30 mouse cellular contexts compared by ENCODE assay signal in the genomic region with DNA sequence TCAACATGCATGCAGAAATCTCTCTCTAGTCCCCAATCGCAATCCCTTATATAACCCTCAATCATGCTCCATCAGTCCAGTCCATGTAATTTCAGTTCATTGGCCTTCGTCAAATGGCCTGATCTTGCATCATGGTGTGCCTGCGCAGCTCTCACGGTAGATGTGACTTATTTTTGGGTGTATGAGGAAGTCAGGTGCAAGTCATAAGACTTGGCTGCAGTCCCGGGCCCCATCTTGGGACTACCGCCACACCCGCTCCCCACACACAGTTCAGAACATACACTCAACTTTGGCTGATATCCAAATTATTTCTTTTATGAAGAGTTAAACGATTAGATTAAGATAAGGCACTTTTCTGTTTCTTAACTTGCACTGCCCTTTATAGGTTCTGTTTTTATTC.
"Had no signal": no experiment of that assay in that cellular context is flagged by ENCODE, and none has a peak within 500 bp of the region (broad histone marks: within the 10 kb centered on the region; RNA-seq: fewer than 3 reads in every experiment).

No protein-coding gene starts in this region.

- H3K4me1 ChIP-seq: heart, embryonic 12.5 days; heart, embryonic 15.5 days; hindbrain, embryonic 10.5 days; hindbrain, embryonic 12.5 days; hindbrain, embryonic 13.5 days; hindbrain, embryonic 15.5 days; intestine, embryonic 15.5 days; kidney, embryonic 15.5 days had no signal

- H3K9me3 ChIP-seq: heart, embryonic 12.5 days; heart, embryonic 15.5 days; hindbrain, embryonic 10.5 days; hindbrain, embryonic 12.5 days; hindbrain, embryonic 13.5 days; hindbrain, embryonic 15.5 days; intestine, embryonic 15.5 days; kidney, embryonic 15.5 days had no signal

- H3K27me3 ChIP-seq: heart, embryonic 12.5 days; heart, embryonic 13.5 days; heart, embryonic 15.5 days; hindbrain, embryonic 12.5 days; hindbrain, embryonic 13.5 days; hindbrain, embryonic 15.5 days; intestine, embryonic 15.5 days; kidney, embryonic 15.5 days had no signal

- DNase-seq: heart, postnatal 10 days; heart, postnatal 14 days; heart, postnatal 36 days; heart, postnatal 4 days; kidney, adult 11 months; kidney, adult 18-20 months; kidney, adult 2 months; kidney, adult 8-10 months; kidney, adult 9 months; kidney, postnatal 10 days; kidney, postnatal 14 days; kidney, postnatal 25 days; kidney, postnatal 36 days; kidney, postnatal 4 days; layer of hippocampus, adult 9-11 months; layer of hippocampus, postnatal 36 days had no signal

- H3K27ac ChIP-seq: heart, embryonic 13.5 days; heart, embryonic 15.5 days; hindbrain, embryonic 10.5 days; hindbrain, embryonic 12.5 days; hindbrain, embryonic 13.5 days; hindbrain, embryonic 14.5 days; hindbrain, embryonic 15.5 days; hindbrain, postnatal 0 days; intestine, embryonic 15.5 days; kidney, embryonic 15.5 days; kidney, postnatal 0 days; layer of hippocampus, adult 2 months; left cerebral cortex, adult 2 months had no signal

- H3K9ac ChIP-seq: heart, embryonic 12.5 days; heart, embryonic 13.5 days; heart, embryonic 15.5 days; hindbrain, embryonic 12.5 days; hindbrain, embryonic 13.5 days; hindbrain, embryonic 14.5 days; hindbrain, embryonic 15.5 days; intestine, embryonic 15.5 days; kidney, embryonic 15.5 days had no signal

- H3K36me3 ChIP-seq: heart, embryonic 12.5 days; heart, embryonic 13.5 days; heart, embryonic 15.5 days; hindbrain, embryonic 10.5 days; hindbrain, embryonic 12.5 days; hindbrain, embryonic 13.5 days; hindbrain, embryonic 15.5 days; intestine, embryonic 15.5 days; kidney, embryonic 15.5 days had no signal

- H3K4me3 ChIP-seq: heart, embryonic 12.5 days; heart, embryonic 13.5 days; heart, embryonic 15.5 days; hindbrain, embryonic 10.5 days; hindbrain, embryonic 12.5 days; hindbrain, embryonic 13.5 days; hindbrain, embryonic 15.5 days; intestine, embryonic 15.5 days; kidney, embryonic 15.5 days; layer of hippocampus, adult 2 months; left cerebral cortex, adult 2 months had no signal
